Mouse (Mus musculus) skeletal muscle tissue, postnatal 0 days (tissue): ENCODE measurements around the gene Gtf2a1. TPM values are rescaled to one million over a fixed set of nuclear protein-coding genes. Genes with fewer than 3 reads are reported as not detected.

ENCODE experiments used
- polyA plus RNA-seq: library from polyadenylated mRNA; unstranded; fragments of >200 nt; fragmentation: Nextera tagmentation; extraction: Ambion mirVana; gene quantifications from 2 replicates; pipeline ENCODE4 v1.2.1, GENCODE M21; 2015

Gene Gtf2a1
- polyA plus RNA-seq = 16.1 and 18.5 TPM in 2 replicates

DNA sequence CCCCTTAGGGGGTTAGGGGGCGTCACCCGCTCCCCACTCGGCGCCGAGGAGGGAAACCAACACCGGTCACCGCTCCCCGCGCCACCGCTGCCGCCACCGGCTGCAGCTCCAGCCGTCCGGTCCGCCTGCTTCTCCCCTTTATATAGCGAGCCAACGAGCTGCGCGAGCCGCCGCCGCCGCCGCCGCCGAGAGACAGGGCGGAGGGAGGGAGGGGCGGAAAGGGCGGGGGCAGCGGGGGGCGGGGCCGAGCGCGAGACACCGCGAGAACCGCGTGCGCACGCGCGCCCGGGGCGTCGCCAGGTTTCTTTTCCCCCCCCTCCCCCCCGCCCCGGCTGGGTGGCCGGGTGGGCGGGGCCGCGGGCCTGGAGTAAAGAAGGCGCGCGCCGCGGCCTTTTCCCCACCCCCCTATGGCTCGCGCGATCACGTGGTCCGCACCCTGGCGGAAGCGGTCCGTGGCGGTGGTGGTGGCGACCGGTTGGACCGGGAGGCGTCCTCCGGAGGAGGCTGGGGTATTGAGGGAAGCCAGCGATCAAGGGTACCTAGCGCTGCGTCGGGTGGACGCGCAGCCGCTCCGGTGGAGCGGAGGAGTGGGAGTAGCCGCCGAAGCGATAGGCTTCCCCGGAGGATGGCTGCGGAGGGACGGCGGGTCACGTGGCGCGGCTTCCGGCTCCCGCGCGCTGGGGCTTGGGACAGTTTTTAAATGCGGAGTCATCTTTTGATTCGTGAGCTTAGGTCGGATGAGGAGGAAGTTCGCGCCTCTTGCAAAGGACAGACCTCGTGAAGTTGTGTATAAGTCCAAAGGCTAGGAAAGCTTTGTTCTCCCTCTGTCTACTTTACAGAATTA is at the start of gene Gtf2a1:
Gene Gtf2a1 (minus strand): TSS at position 641 of the 844 bp plus-strand sequence.

Other genes with a start within 250 kb of the Gtf2a1 start
- 1.6 and 2.3 TPM in 2 replicates for gene Cep128, start 206.1 kb downstream of the Gtf2a1 start, polyA plus RNA-seq
- 0.96 and 7.6 TPM in 2 replicates for gene Tshr, start 205.9 kb downstream of the Gtf2a1 start, polyA plus RNA-seq
- gene Ston2, start 197.9 kb upstream of the Gtf2a1 start, polyA plus RNA-seq = 11.9 and 14.3 TPM in 2 replicates